Mouse (Mus musculus) kidney, adult 18-20 months (tissue): ENCODE results near the gene Pdzd3.
"Not testable (repeated sequence)": the region's sequence is repeated elsewhere in the genome, so short reads cannot be mapped to it uniquely, and the experiment has no call there.

Experiments
- DNase-seq: peaks from one replicate; pipeline ENCODE4 v3.0.0; 2021

The Pdzd3 gene

DNA sequence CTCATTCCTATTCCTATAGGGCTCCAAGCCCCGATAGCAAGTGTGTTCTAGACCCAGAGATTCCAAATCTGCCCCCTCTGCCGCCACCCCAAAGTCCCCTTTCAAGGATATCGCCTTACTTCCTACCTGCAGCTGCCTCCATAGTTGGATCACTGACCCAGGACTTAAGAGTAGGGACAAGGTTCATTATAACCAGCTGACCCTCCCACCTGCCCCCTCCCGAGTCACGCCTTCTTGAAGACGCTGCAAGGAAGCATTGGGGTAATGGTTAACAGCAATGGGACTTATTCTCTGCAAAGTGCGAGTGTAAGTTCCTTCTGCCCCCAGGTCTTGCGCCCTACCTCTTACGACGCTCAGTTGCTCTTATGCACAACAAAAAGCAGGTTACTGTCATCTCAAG is at the start of gene Pdzd3:
Gene Pdzd3 (minus strand): TSS at position 158 of the 400 bp plus-strand sequence.
- peak; percentile 75 for DNase-seq

DNA sequence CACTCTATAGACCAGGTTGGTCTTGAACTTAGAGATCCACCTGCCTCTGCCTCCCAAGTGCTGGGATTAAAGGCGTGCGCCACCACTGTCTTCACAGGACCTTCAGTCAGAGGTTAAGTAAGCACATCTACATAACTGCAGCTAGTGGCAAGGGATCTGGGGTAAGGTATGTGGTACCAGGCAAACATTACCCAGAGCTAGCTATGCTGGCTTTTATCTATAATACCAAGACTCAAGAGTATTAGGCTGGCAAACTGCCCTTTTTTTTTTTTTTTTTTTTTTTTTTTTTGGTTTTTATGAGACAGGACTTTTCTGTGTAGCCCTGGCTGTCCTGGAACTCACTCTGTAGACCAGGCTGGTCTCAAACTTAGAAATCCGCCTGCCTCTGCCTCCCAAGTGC is 48.7 kb upstream of the Pdzd3 start:
- not testable (repeated sequence) for DNase-seq

DNA sequence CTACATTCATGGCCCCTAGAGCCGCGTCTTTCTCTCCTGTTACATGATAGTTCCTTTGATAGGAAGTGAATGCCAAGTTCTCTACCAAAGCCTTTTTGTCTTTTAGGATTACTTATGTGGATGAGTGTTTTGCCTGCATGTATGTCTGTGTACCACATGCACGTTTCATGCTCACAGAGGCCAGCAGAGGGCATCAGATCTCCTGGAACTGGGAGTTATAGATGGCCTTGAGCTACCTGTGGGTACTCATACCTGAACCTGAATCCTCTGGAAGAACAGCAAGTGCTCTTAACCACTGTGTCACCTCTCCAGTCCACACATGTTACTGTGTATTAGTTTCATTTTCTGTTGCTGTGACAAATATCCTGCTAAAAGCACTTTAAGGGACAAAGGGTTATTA is 41.2 kb upstream of the Pdzd3 start:
- peak; percentile 68 for DNase-seq

DNA sequence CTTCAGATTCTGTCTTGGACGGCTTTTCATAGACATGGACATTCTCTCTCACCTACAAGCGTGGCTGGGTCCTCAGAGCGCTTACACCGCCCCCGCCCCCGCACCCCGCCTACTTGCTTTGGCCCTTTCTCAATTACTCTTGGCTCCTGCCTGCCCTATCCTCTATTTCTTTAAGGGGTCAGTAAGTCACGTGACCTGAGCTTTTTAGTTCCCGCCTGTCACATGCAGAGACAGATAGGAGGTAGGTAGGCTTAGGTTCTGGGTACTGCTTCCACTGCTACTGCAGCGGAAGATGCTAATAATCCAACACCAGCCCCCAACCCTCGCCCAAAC is 37.7 kb upstream of the Pdzd3 start:
- DNase-seq, result no peak

DNA sequence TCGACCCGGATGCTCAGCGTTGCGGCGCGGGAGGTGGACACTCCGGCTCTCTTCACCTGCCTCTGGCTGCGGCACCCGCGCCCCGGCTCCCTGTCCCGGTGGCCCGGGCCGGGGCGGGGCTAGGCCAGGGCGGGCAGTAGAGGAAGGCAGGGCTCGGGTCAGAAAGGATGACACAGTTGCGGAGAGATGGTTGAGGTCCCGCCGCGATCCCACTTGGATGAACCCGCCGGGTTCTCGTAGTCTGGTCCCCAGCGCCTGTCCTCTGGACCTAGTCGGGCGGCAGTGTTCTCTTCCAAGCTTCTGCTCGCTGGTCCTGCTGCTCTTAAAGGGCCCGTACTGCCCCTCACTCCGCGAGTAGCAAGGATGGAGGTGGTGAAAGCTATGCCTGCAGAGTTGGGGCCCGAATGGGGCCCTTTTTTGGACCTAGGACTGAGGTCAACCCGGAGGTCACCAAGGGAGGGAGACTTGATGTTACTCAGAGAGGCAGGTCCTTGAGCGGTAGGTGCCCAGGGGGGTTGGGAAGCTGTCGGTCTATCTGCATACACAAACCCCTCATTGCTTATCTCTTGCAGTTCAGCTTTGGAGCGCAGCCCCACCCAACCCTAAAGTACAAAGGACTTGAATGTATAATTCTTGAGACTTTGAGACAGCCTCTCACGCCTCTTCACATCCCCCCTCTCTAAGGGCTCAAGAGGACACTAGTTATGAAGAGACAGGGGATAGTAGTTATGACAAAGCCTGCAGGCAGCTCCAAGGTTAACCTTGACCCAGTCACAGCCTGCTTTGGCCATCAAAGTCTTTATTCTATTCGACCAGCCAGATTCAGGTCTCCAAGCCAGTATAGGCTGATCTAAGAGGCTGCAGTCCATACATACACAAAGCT is 37.0 kb upstream of the Pdzd3 start, which contains the start of gene Abcg4:
Gene Abcg4 (minus strand): TSS at position 540 of the 883 bp plus-strand sequence.
- no peak for DNase-seq

DNA sequence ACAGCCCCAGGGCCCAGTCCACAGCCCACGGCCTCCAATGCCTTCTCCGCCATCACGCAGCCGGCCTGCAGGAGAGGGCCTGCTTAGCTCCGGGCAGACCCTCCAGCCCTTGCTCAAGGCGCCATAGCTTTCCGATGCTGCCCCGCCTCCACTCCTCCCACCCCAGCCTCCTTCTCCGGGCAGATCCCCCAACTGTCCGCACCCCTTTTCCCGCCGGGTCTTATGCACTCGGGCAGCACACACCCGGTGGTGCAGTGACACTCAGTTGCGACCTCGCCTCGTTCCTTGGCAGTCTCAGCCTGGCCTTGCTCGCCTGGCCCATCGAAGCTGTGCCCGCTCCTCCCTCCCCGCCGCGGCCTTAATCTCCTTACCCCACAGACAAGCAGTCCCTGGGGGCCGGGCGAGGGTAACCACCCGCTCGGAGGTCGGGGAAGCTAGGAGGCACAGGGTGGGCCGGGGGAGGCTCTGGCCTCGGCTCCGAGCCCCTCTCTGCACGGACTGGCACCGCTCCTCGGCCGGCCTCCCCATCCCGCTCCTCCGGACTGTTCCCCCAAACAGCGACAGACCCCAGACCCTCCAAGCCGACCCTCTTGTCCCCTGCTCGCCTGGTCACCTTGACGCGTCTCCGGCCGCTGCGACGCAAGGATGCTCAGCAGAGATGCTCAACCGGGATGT is 36.3 kb upstream of the Pdzd3 start:
- DNase-seq, result no peak

DNA sequence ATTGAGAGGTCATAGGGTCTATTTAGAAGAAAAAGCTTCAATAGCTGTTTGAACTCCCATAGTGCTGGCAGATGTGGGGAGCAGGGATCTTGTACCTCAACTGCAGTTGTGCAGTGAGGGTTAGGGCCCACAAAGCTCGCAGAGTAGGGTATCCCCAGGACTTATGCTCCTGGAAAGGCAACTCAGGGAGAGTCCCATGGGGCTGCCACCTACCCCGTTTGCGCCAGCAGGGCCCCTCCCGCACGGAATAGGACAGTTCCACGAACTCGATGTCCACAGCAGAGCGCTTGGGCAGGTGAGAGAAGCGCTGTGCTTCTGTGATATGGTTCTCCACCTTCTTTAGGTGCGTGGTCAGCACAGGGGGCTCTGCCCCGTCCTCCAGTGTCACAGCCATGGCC is 35.7 kb upstream of the Pdzd3 start:
- DNase-seq, result no peak

DNA sequence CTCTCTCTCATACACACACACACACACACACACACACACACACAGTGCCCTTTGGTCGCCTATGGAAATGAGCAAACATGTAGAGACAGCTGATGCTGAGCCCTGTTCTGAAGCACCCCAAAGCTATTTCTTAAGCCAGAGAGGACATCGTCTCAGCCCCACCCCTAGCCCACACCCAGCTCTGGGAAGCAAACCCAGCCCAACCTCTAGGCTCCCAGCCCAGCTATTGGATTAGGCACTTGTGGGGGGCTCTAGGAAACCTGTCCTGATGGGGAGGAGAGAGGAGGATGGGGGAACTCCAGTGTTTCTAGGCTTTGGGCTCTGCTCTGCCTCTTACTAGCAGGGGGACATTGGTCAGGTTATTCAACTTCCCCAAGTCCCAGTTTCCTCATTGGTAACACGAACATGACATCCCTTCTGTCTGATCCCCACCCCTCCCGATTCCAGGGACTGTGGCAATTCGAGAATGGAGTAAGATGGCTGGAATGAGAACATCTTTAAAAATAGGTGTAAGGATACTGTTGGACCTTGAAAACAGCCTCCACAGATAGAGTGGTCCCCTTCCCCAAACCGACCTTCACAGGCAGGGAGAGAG is 35.1 kb upstream of the Pdzd3 start:
- DNase-seq, result no peak

DNA sequence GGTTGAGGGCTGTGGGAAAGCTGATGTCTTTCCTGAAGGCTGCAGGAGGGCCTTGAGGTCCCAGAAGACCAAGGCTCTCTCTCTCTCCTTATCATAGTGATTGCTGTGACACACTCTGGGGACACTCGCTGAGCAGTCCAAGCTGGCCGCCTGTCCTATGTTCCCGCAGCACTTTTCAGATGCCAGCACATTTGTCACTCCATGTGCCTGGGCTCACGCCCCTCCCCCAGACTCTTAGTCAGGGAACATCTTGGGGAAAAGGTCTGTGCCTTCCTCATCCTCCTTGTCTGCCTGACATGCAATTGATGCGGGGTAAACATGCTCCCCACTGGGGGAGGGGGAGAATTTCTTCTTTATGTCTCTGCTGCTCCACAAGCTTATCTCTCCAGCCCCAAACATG is 31.9 kb upstream of the Pdzd3 start:
- no peak for DNase-seq

DNA sequence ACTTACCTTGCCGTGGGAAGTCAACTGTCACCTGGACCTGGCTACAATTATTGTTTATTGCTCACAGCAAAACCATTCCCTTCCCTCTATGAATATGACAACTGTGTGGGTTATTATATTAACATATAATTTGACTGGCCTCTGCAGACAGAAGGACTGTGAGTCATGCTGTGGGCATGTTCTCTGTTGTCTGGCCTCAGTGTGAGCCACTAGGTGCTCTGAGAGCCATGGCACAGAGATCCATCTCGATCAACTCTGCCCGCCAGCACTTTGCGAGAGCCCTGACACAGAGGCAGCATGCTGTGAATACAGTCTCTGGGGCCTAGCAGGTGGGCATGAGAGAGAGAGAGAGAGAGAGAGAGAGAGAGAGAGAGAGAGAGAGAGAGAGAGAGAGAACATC is 18.7 kb upstream of the Pdzd3 start:
- no peak for DNase-seq

DNA sequence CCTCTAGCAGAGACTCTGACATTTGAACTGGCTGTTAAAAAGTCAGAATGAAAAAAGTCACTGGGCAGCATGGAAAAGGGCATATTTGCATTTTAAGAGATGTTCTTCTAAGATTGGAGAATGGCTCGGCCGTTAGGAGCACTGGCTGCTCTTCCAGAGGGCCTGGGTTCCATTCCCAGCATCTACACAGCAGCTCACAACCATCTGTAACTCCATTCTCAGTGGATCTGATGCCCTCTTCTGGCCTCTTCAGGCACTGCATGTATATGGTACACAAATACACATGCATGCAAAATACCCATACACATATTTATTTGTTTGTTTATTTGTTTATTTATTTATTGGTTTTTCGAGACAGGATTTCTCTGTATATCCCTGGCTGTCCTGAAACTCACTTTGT is 17.8 kb upstream of the Pdzd3 start:
- peak; percentile 62 for DNase-seq

DNA sequence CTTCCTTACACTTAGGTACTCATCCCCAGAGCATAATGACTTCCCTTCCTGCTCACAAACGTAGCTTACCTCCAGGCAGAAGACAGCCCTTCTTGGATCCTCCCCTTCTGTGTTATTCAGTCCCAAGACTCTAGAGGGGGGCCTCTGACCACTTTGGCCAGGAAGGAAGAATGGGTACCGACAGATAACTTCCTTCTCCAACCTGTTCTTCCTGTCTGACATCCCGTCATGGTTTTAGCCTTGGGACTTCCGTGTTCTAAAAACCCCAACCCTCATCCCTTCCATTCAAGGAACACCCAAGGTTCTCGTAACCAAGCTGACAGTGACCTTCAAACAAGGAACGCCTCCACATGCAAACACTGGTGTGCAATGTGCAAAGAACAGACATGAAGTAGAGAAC is 17.2 kb upstream of the Pdzd3 start, which contains the start of gene Nlrx1:
Gene Nlrx1 (minus strand): TSS at position 168 of the 400 bp plus-strand sequence.
- DNase-seq, result no peak

DNA sequence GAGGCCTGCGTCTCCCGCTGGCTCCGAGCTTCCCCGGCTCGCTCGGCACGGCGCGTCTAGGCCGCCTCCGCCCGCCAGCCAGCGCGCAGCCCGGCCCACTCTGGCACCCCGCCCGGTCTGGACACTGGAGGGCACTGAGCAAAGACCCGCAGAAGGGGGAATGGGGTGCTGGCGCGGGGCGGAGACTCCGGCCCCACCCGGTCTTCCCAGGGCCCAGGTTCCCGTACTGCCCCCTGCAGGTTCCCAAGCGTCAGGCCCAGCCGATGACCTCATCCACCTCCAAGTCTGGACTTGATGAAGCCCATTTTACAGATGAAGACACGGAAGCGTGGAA is 16.7 kb upstream of the Pdzd3 start:
- peak; percentile 93 for DNase-seq

DNA sequence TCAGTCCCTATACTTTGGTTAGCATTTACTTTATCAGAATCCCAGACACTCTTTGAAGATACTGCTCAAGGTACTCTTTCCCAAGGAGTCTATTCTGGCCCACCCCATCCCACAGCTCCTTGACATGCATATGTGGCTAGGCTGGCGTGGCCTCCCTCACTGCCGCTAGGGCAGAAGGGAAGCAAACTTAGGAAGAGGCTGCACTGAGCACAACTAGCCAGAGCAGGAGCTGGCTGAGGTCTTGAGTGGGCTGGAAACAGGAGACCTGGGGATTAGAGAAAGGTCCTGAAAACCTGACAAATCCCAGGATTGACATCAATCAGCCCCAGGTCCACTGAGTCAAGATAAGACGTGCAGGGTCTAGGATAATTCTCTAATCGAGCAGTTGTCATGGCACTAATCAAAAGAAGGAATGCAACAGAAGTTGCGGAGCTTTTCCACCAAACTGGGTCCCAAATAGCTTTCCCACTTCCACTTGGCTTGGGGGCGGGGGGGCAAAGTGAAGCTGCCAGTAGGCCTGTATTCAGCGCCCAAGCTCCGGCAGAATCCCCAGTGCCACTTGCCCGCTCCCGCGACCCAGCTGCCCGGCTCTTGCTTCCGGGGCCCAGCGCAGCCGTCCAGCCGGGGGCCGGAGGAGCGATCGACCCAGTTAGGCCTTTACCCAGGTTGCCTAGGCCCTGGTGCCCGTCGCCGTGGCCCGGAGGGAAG is 16.2 kb upstream of the Pdzd3 start:
- peak; percentile 40 for DNase-seq

DNA sequence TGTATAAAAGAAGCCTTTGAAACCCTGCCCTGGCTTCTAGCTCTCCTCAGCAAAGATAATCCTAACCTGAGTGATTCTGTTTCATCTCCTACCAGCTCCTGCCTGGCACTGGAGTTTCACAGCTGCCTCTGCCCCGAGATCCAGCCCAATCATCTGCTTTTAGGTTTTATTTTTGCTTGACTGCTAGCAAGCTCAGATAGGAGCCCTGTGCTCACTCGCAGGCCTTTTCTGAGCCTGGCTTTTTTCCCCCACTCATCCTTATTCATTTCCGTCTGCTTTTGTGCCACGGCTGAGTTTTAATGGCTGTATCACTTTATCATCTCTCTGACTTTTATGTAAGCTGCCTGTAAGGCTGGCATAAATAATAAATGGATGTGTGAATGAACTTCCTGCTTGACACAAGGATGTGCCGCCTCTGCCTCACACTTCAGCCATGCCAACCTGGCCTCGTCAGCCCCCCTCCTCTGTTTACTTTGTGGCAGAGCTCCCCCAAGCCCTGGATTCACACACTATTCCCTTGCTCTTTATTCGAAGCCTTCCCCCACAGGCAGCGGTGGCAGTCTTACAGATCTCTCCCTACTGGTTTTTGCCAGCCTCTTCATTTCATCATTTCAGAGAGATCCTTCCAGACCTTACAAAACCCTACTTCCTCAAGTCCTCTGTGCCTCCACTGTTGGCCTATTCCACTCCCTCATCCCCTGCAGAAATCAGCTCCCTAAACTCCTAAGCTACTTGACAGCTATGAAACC is 15.4 kb upstream of the Pdzd3 start:
- no peak for DNase-seq

DNA sequence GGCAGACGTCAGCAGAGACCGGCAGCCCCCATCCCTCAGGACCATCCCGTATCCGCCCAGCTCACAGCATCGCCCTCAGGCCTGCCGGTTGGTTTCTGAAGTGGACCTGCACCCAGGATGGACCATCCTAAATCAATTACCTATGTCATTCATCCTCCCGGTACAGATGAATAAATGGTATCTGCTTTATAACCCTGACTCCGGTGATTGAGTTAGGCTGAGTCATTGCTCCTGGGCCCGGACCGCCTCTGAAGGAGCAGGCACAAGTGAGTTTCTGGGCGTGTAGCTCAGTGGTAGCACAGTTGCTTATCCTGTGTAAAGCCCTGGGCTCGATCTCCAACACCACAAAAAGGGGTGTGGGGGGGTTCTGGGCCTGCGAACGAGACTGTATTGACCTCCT is 10.1 kb upstream of the Pdzd3 start:
- DNase-seq, result no peak

DNA sequence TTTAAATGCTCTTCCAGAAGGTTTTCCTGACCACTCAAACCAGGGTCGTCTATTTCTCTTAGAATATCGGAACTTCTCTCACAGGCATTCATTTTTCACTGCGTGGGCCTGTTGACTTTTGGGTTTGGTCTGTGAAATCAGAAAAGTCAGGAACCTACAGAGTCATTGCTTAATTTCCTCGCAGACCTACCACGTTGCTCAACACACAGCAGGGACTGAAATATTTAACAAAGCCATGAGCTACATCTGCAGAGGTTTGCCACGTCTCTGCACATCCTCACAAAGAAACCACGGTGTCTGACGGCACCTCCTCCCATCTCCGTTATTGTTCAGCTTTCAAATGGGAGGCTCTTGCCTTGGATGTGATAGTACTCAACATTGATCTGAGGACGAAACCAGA is 7.7 kb upstream of the Pdzd3 start:
- no peak for DNase-seq

DNA sequence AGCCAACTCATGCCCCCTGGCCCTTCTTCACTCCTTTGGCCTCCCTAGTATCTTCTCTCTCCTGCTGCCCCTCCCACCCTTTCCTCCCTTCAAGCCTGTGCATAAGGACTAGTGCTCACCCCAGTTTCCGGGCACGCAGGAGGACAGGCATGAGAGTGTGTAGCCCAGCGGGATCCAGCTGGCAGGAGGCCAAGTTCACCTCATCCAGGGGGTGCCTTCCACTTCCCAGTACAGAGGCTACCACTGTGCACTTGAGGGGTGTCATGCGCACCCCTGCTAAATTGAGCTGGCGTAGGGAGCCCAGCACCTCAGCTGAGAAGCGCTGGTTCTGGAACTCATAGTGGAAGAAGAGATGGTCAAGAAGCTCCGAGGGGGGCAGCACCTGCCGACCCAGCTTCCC is 4.9 kb upstream of the Pdzd3 start:
- DNase-seq, result no peak

DNA sequence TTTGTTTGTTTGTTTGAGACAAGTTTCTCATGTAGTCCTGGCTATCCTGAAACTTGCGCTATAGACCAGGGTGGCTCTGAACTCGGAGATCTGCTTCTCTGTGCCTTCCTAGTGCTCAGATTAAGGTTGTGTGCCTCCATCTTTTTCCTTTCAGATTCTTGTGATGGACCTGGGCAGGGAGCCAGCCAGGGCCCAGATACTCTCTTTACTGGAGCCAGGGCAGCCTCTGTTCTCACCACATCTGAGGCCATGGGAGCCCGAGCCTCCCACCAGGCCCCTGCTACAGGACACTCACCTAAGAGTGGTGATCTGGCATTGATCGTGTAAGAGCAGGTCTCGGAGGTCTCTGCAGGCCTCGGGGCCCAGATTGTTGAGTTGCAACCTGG is 3.9 kb upstream of the Pdzd3 start:
- no peak for DNase-seq

DNA sequence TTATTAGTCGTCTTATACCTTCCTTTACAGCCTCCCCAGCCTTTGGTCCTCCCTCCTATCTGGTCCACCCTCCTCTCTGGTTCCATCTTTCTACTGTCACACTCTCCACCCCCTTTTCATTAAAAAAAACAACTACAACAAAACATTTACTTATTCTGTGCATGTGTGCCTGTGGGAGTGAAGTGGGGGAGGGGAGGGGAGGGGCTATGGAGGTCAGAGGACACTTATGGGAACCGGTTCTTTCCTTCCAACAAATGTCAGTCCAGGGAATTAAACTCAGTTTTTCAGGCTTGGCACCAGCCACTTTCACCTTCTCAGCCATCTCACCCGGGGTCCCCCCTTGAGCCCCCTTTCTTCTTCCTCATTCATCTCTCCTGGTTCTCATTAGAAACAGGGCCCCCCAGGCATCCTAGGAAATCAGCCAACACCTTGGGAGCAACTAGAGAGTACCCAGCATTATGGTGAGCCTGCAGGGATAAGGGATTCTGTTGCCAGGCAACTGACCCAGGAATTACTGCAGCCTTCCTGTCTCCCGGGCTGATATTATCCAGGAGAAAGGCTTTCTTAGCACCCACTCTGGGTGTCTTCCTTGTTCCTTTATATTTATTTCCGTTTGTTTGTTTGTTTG is 3.4 kb upstream of the Pdzd3 start:
- no peak for DNase-seq

DNA sequence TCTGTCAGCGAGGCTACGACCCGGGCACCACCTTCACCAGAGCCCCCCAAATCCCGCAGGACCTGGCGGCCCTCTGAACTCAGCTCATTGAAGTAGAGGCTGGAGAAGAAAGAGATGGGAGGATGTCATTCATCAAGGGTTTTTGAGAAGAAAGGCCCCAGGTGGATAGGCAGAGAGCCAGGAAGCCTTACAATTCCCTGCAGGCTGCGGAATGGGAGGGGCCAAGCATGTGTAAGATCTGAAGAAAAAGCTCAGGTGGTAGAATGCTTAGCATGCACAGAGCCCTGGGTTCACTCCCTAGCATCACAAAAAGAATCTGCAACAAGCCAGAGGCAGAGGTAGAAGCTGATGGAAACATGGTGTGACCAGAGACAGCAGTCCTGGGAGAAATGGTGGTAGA is 2.2 kb upstream of the Pdzd3 start:
- no peak for DNase-seq

DNA sequence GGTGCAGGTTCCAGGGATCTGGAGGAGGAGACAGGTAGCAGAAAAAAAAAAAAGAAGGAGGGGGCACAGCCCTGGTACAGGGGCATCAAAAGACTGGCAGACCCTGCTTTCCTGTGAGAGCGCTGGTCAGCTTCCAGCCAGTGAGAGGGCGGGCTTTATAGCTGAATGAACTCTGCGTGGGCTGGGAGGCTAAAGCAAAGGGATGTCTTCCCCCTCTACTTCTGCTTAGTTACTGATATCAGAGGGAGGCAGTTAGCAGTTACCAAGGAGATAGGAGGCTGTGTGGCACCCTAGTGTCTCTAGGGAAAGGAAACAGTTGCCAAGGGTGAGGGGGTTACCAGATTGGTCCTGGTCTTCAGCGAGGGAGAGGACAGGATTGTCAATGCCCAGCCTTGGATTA is 826 bp downstream of the Pdzd3 start:
- DNase-seq, result no peak
